Mouse (Mus musculus): ENCODE results near the gene Plek. TPM values are rescaled to one million over a fixed set of nuclear protein-coding genes. Genes with fewer than 3 reads are reported as not detected.
"Not testable (repeated sequence)": the region's sequence is repeated elsewhere in the genome, so short reads cannot be mapped to it uniquely, and the experiment has no call there.

The Plek gene
- polyA plus RNA-seq, 1 experiment = 0.02 TPM

DNA sequence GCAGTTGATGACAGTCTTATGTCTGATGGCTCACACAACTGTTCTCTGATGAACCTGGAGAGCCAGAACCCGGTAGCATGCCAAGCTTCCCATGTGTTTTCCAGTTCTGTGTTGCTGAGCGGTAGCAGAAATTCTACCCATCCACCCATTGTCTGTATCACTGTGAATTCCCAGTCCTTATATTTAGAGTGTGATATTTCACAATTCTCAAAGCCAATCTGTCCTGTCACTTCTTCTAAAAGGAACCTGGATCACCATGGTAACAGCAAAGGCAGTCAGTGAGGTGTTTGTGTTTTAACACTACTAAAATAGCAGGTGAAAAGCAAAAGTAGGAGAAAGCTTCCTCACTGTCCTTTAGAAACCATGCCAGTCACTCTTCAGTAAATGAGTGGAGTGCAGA, 6.4 kb downstream of the Plek start:
- Histone ChIP-seq H3K4me3 (replicated peaks) (no peak overlapping the region), H3K9me3 (ENCODE audit: control insufficient read depth, low read length) (no peaks in the 10 kb centered on the region), H3K4me1 (ENCODE audit: control insufficient read depth) (no peaks in the 10 kb centered on the region), H3K27me3 (ENCODE audit: control insufficient read depth) (no peaks in the 10 kb centered on the region), H3K36me3 (ENCODE audit: control insufficient read depth) (no peaks in the 10 kb centered on the region)
- no peak for TF ChIP-seq TAL1 (IDR thresholded peaks at IDR 0.05; ENCODE audit: low read length)
- no peak for TF ChIP-seq GATA1 (IDR thresholded peaks at IDR 0.05; ENCODE audit: low read length)

DNA sequence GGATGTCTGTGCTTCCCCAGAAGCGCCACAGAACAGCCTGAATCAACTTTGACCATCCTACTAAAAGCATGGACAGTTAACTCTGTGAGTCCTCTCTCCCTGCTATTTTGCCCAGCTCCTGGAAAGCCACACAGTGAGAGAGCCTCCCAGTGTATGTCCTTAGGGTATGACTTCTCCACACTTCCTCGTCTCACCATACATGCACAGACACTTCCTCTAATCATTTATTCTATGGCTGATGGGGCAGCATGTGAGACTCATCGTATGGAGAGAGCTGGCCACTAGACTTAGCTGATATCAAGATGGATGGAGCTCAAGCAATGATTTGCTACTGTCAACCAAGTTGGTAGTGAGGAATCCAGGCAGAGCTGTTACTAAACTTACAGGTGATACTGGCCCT, 28.2 kb downstream of the Plek start:
- H3K4me1 ChIP-seq (ENCODE audit: control insufficient read depth) = no peaks in the 10 kb centered on the region
- no peaks in the 10 kb centered on the region for H3K27me3 ChIP-seq (ENCODE audit: control insufficient read depth)
- TF ChIP-seq TAL1 (IDR thresholded peaks at IDR 0.05; ENCODE audit: low read length) (no peak), GATA1 (IDR thresholded peaks at IDR 0.05; ENCODE audit: low read length) (no peak)
- H3K36me3 ChIP-seq (ENCODE audit: control insufficient read depth) = no peaks in the 10 kb centered on the region
- peaks cover 3% of the 10 kb centered on the region; the same call in 1 of the 2 replicates for H3K9me3 ChIP-seq (ENCODE audit: control insufficient read depth, low read length)
- no peak overlapping the region for H3K4me3 ChIP-seq (replicated peaks)

DNA sequence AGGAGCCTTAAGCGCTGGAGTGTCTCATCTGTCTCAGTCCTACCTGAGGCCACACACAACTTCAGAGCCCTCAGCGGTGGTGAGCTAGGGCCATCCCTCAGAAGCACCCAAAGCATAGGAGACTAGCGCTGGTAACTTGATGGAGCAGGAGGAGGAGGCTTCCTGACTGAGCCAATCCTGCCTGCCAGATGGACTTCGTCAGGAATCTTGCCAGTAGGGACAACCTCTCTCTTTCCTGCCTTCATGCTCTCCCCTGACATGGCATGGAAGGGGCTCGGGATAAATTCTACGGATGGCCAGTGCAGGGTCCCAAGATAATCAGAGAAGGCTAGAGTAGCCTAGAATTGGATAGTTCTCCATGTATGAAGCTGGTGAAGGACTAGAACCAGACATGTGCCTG, 29.0 kb downstream of the Plek start:
- no peaks in the 10 kb centered on the region for H3K4me1 ChIP-seq (ENCODE audit: control insufficient read depth)
- TF ChIP-seq GATA1 (IDR thresholded peaks at IDR 0.05; ENCODE audit: low read length) = no peak
- no peak for TF ChIP-seq TAL1 (IDR thresholded peaks at IDR 0.05; ENCODE audit: low read length)
- no peak overlapping the region for H3K4me3 ChIP-seq (replicated peaks)
- H3K27me3 ChIP-seq (ENCODE audit: control insufficient read depth) = no peaks in the 10 kb centered on the region
- no peaks in the 10 kb centered on the region for H3K36me3 ChIP-seq (ENCODE audit: control insufficient read depth)
- H3K9me3 ChIP-seq (ENCODE audit: control insufficient read depth, low read length) = peaks cover 6% of the 10 kb centered on the region; the same call in 1 of the 2 replicates

DNA sequence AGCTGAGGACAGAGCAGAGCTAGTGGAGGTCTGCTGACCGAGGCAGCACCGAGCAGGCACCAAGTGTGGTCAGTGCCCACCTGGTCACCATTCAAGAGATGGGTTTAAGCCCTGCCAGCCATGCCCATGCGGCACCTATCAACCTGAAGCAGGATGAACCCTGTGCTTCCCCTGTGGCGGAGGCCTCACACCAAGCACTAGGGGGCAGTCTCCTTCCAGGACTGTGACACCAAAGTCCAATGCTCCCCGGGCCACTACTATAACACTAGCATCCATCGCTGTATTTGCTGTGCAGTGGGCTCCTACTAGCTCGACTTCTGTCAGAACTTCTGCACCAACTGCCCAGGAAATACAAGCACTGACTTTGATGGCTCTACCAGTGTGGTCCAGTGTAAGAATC, 32.9 kb downstream of the Plek start:
- Histone ChIP-seq H3K36me3 (ENCODE audit: control insufficient read depth) (no peaks in the 10 kb centered on the region), H3K27me3 (ENCODE audit: control insufficient read depth) (no peaks in the 10 kb centered on the region), H3K4me3 (replicated peaks) (no peak overlapping the region), H3K4me1 (ENCODE audit: control insufficient read depth) (no peaks in the 10 kb centered on the region), H3K9me3 (ENCODE audit: control insufficient read depth, low read length) (peaks cover 6% of the 10 kb centered on the region; the same call in 1 of the 2 replicates)
- TF ChIP-seq GATA1 (IDR thresholded peaks at IDR 0.05; ENCODE audit: low read length) = no peak
- no peak for TF ChIP-seq TAL1 (IDR thresholded peaks at IDR 0.05; ENCODE audit: low read length)

DNA sequence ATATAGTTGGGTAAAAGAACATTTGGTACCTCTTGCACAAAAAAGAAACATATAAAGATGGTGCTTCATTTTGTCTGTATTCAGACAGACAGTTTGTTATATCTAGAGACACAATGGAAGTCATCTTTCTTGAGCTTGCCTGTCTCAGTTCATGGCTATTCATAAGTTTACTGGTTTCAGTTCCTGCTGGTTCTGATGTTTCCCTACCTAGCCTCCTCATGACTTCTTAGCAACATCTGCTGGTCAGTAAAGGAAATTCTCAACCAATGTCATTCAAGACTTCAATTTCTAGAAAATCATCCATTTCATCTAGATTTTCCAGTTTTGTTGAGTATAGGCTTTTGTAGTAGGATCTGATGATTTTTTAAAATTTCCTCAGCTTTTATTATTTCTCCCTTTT, 39.2 kb downstream of the Plek start:
- H3K27me3 ChIP-seq (ENCODE audit: control insufficient read depth) = no peaks in the 10 kb centered on the region
- TF ChIP-seq TAL1 (IDR thresholded peaks at IDR 0.05; ENCODE audit: low read length) (no peak), GATA1 (IDR thresholded peaks at IDR 0.05; ENCODE audit: low read length) (no peak)
- no peaks in the 10 kb centered on the region for H3K4me1 ChIP-seq (ENCODE audit: control insufficient read depth)
- no peaks in the 10 kb centered on the region for H3K36me3 ChIP-seq (ENCODE audit: control insufficient read depth)
- H3K4me3 ChIP-seq (replicated peaks) = no peak overlapping the region
- no peaks in the 10 kb centered on the region for H3K9me3 ChIP-seq (ENCODE audit: control insufficient read depth, low read length)

DNA sequence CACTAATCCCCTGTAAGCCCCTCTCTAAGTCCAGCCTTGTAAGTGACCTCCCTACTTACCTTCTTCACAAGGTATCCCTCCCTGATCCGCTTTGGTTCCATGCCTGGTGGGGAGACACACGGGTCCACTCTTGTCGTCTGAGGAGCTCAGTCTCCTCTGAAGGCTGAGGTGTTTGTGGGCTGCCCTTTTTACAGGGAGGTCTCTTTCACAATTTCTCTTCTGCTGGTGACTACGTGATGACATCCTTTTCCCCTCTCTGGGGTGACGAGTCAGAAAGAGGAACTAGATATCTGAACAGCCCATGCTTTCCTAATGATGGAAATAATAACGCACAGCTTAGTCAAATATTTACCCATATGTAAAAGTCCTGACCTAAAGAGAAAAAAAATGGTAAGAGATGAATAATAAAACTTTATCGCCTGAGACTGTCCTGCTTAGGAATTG, 43.7 kb downstream of the Plek start:
- Histone ChIP-seq H3K4me3 (replicated peaks) (no peak overlapping the region), H3K4me1 (ENCODE audit: control insufficient read depth) (no peaks in the 10 kb centered on the region), H3K9me3 (ENCODE audit: control insufficient read depth, low read length) (no peaks in the 10 kb centered on the region), H3K36me3 (ENCODE audit: control insufficient read depth) (no peaks in the 10 kb centered on the region), H3K27me3 (ENCODE audit: control insufficient read depth) (no peaks in the 10 kb centered on the region)
- TF ChIP-seq GATA1 (IDR thresholded peaks at IDR 0.05; ENCODE audit: low read length) (no peak), TAL1 (IDR thresholded peaks at IDR 0.05; ENCODE audit: low read length) (no peak)

DNA sequence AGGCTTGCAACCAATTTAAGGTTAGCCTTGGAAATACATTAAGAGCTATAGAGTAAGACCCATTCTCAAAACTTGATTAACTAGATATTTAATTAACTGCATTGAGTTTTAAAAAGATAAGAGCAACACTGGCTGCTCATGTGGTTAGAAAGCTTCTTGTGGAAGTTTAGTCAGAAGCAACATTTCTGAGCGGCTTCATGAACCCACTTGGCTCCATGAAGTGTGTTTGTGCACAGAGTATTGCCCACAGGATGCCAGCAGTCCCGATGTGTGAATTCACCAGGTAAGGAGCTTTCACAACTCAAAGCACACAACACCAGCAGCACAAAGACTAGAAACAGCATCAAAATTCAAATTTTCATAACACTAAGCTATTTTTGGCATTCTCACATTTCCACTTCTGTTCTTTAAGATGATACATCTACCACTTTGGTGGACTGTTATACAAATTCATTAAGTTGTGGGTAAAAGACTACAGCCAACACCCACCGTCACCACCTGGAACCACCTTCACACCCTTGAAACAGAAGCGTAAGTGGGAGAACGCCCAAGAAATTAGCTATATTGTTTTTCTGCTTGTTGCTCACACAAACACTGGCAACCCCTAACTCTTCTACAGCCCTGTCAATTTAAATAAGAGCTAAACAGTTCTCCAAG, 44.5 kb downstream of the Plek start:
- TF ChIP-seq TAL1 (IDR thresholded peaks at IDR 0.05; ENCODE audit: low read length) (no peak), GATA1 (IDR thresholded peaks at IDR 0.05; ENCODE audit: low read length) (no peak)
- Histone ChIP-seq H3K4me1 (ENCODE audit: control insufficient read depth) (no peaks in the 10 kb centered on the region), H3K27me3 (ENCODE audit: control insufficient read depth) (no peaks in the 10 kb centered on the region), H3K36me3 (ENCODE audit: control insufficient read depth) (no peaks in the 10 kb centered on the region), H3K4me3 (replicated peaks) (no peak overlapping the region), H3K9me3 (ENCODE audit: control insufficient read depth, low read length) (no peaks in the 10 kb centered on the region)

DNA sequence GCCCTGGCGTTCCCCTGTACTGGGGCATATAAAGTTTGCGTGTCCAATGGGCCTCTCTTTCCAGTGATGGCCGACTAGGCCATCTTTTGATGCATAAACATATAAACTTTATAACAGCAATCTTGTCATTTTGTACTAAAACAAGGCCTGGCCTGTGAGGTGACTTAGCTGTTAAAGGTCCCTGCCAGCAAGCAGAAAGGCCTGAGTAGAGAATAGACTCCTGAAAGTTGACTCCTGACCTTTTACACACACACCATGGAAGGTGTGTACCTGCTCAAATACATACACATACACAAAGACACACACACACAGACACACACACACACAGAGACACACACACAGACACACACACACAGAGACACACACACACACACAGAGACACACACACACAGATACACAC, 45.7 kb downstream of the Plek start:
- H3K27me3 ChIP-seq (ENCODE audit: control insufficient read depth); H3K4me3 ChIP-seq (replicated peaks); H3K9me3 ChIP-seq (ENCODE audit: control insufficient read depth, low read length); H3K36me3 ChIP-seq (ENCODE audit: control insufficient read depth); H3K4me1 ChIP-seq (ENCODE audit: control insufficient read depth): not testable (repeated sequence)

DNA sequence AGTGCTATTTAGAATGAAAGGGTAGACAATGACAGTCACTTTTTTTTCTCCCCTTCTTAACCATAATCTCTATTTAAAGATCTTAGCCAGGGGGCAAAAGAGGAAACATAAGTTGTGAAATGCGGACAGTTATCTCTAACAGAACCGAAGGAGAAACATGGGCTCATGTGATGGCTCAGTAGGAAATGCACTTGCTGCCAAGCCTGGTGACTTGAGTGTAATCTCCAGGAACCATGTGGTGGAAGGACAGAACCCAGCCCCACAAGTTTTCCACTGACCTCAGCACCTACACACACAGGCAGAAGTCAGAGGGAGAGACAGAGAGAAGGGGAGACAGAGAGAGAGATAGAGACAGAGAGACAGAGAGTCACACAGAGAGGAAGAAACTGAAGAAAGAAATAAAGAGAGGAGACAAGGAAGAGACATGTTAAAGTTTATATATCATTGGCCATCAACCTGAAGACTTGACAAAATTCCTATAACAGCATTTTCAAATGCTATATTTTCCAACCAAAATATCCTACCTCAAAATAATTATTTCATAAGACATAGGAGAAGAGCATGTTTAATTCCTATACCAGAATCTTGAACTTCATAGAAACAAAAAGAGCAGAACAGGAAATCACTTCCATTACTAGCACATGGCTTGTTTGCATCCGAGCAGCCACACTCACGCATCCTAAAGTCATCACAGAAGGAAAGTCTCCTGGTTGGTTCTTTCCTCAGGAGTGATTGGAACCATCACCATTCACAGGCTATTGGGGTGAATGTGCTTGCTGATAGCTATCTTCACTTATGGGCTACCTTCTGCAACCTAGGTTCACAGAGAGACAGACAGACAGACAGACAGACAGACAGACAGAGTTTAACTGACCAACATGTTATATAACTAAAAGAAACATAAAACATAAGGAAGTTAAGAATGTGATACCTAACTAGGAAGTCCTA, 47.0 kb downstream of the Plek start:
- no peaks in the 10 kb centered on the region for H3K4me1 ChIP-seq (ENCODE audit: control insufficient read depth)
- no peak for TF ChIP-seq GATA1 (IDR thresholded peaks at IDR 0.05; ENCODE audit: low read length)
- TF ChIP-seq TAL1 (IDR thresholded peaks at IDR 0.05; ENCODE audit: low read length) = no peak
- H3K9me3 ChIP-seq (ENCODE audit: control insufficient read depth, low read length) = no peaks in the 10 kb centered on the region
- H3K4me3 ChIP-seq (replicated peaks) = no peak overlapping the region
- H3K36me3 ChIP-seq (ENCODE audit: control insufficient read depth) = no peaks in the 10 kb centered on the region
- no peaks in the 10 kb centered on the region for H3K27me3 ChIP-seq (ENCODE audit: control insufficient read depth)
